ENCODE assay signal across 7 mouse cellular contexts in the genomic region with DNA sequence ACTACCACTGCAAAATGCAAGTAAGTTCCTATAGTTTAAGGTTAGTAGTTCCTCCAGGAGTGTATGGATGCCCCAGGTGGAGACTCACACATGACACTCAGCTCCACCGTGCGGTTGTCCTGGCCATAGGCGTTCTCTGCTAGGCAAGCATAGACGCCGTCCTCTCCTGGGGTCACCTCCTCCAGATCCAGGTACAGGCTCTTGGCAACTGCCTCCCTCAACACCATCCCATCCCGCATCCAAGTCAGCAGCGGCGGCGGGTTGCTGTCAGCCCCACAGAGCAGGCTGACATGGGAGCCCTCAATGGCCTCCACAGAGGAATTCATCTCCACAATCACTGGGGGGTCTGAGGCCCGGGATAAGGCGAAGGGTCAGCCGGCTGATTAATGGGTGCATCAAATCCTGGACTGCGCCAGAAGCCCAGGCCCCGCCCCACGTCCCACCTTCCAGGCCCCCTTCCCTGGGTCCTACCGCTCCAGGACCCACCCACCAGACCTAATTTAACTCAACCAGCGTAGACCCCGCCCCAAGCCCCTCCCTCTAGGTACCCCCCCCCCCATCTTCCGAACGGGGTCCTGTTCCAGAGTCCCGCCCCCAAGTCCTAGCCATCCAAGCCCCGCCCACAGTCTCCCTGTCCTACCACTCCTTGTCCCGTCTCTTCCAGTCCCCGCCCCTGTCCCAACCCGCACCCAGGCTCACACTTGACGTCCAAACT. TPM values are rescaled to one million over a fixed set of nuclear protein-coding genes. Genes with fewer than 3 reads are reported as not detected.
DNase-seq lines count a peak whose midpoint lies in the region; ATAC-seq and TF ChIP-seq lines count a peak whose summit lies in the region.

No protein-coding gene starts in this region.

- no peaks in the 10 kb centered on the region for H3K27me3 ChIP-seq in embryonic facial prominence, embryonic 11.5 days (ENCODE audit: control insufficient read depth, insufficient read depth, low read length)

- H3K9ac ChIP-seq in embryonic facial prominence, embryonic 11.5 days (replicated peaks; ENCODE audit: low read length) = no peak overlapping the region

- peak; percentile 69 for ATAC-seq in embryonic facial prominence, embryonic 11.5 days (replicated peaks; ENCODE audit: insufficient number of reproducible peaks, low FRiP score, low TSS enrichment, low read depth)
- peak; percentile 67 for ATAC-seq in megakaryocyte, adult 5-6 weeks (ENCODE audit: poor library complexity, severe bottlenecking)

- peak; percentile 79 for DNase-seq in embryonic facial prominence, embryonic 11.5 days (ENCODE audit: low spot score)
- DNase-seq in kidney, postnatal 10 days = peak; percentile 62
- no peak for DNase-seq in right cerebral cortex, adult 2 months (ENCODE audit: low spot score in 2 of 2)
- no peak for DNase-seq in cerebellum, adult 18-20 months
- DNase-seq in right cerebral cortex, postnatal 14 days = no peak

- no peaks in the 10 kb centered on the region; the same call in 1 of the 2 replicates for H3K4me1 ChIP-seq in bone marrow, adult 2 months (ENCODE audit: control insufficient read depth, insufficient read depth, low read length)
- H3K4me1 ChIP-seq in embryonic facial prominence, embryonic 11.5 days (ENCODE audit: control insufficient read depth, insufficient read depth, low read length) = no peaks in the 10 kb centered on the region; the same call in 1 of the 2 replicates

- H3K27ac ChIP-seq in bone marrow, adult 2 months (ENCODE audit: control insufficient read depth, insufficient read depth, low read depth, low read length, poor library complexity) = no peak overlapping the region
- no peak overlapping the region for H3K27ac ChIP-seq in embryonic facial prominence, embryonic 11.5 days (replicated peaks; ENCODE audit: low read depth, low read length)

- peak overlapping the region; percentile 58 for H3K4me2 ChIP-seq in embryonic facial prominence, embryonic 11.5 days (ENCODE audit: low read depth, low read length)

- no peaks in the 10 kb centered on the region for H3K9me3 ChIP-seq in embryonic facial prominence, embryonic 11.5 days (replicated peaks; ENCODE audit: control insufficient read depth, low read length)

- H3K36me3 ChIP-seq in embryonic facial prominence, embryonic 11.5 days (replicated peaks; ENCODE audit: control insufficient read depth, insufficient read depth, low read depth, low read length) = no peaks in the 10 kb centered on the region

- no peak for TF ChIP-seq CTCF in bone marrow, adult 2 months (IDR thresholded peaks at IDR 0.05; ENCODE audit: control insufficient read depth, insufficient read depth, low read length)

- H3K4me3 ChIP-seq in bone marrow, adult 2 months (replicated peaks; ENCODE audit: control insufficient read depth, low read depth, low read length) = peak overlapping the region; percentile 57
- H3K4me3 ChIP-seq in embryonic facial prominence, embryonic 11.5 days (ENCODE audit: low read depth, low read length) = peak overlapping the region; percentile 25

- WGBS in bone marrow, adult 2 months = 10% methylated on average over 25 of the region's 26 CpGs
- 3% methylated on average over 26 of the region's 26 CpGs for WGBS in embryonic facial prominence, embryonic 11.5 days

- TF ChIP-seq POLR2A in bone marrow, adult 2 months (IDR thresholded peaks at IDR 0.05; ENCODE audit: borderline replicate concordance, control insufficient read depth, low read depth, low read length) = no peak

RNA-seq across cellular contexts. Expression of gene Mag, which starts 6.2 kb away (rescaled TPM):
- polyA plus RNA-seq in bone marrow, adult 2 months (2011; ENCODE audit: insufficient read depth, insufficient read length, low replicate concordance, missing spikeins) = 1.1 and 7.2 TPM in 2 replicates
- 0.17 and 0.42 TPM in 2 replicates for polyA plus RNA-seq in embryonic facial prominence, embryonic 11.5 days (2014; fragmentation: Nextera tagmentation; extraction: Ambion mirVana)
- total RNA-seq in megakaryocyte, adult 5-6 weeks (2015) = 0.87 and 0.89 TPM in 2 replicates
- total RNA-seq in megakaryocyte, adult 5-6 weeks (2017) = 0.95 and 1.1 TPM in 2 replicates

RNA-seq across cellular contexts. Expression of gene Hamp2, which starts 16.0 kb away (rescaled TPM):
- not detected in 2 replicates for polyA plus RNA-seq in bone marrow, adult 2 months (2011; ENCODE audit: insufficient read depth, insufficient read length, low replicate concordance, missing spikeins)
- not detected in 2 replicates for polyA plus RNA-seq in embryonic facial prominence, embryonic 11.5 days (2014; fragmentation: Nextera tagmentation; extraction: Ambion mirVana)
- total RNA-seq in megakaryocyte, adult 5-6 weeks (2015) = not detected in 2 replicates
- total RNA-seq in megakaryocyte, adult 5-6 weeks (2017) = not detected in 2 replicates

RNA-seq across cellular contexts. Expression of gene Cd22, which starts 28.3 kb away (rescaled TPM):
- polyA plus RNA-seq in bone marrow, adult 2 months (2011; ENCODE audit: insufficient read depth, insufficient read length, low replicate concordance, missing spikeins) = 24.0 and 59.4 TPM in 2 replicates
- polyA plus RNA-seq in embryonic facial prominence, embryonic 11.5 days (2014; fragmentation: Nextera tagmentation; extraction: Ambion mirVana) = not detected in 2 replicates
- 1.9 and 2.7 TPM in 2 replicates for total RNA-seq in megakaryocyte, adult 5-6 weeks (2015)
- 10.5 and 10.8 TPM in 2 replicates for total RNA-seq in megakaryocyte, adult 5-6 weeks (2017)

RNA-seq across cellular contexts. Expression of gene Hamp, which starts 35.4 kb away (rescaled TPM):
- polyA plus RNA-seq in bone marrow, adult 2 months (2011; ENCODE audit: insufficient read depth, insufficient read length, low replicate concordance, missing spikeins) = 9.2 and 42.2 TPM in 2 replicates
- polyA plus RNA-seq in embryonic facial prominence, embryonic 11.5 days (2014; fragmentation: Nextera tagmentation; extraction: Ambion mirVana) = not detected in 2 replicates
- total RNA-seq in megakaryocyte, adult 5-6 weeks (2015) = 0.60 TPM in 1 of 2 replicates, not detected in the other
- total RNA-seq in megakaryocyte, adult 5-6 weeks (2017) = not detected in 2 replicates

RNA-seq across cellular contexts. Expression of gene Ffar1, which starts 47.1 kb away (rescaled TPM):
- polyA plus RNA-seq in bone marrow, adult 2 months (2011; ENCODE audit: insufficient read depth, insufficient read length, low replicate concordance, missing spikeins) = 2.1 and 4.9 TPM in 2 replicates
- not detected in 2 replicates for polyA plus RNA-seq in embryonic facial prominence, embryonic 11.5 days (2014; fragmentation: Nextera tagmentation; extraction: Ambion mirVana)
- 0.09 TPM in 1 of 2 replicates, not detected in the other for total RNA-seq in megakaryocyte, adult 5-6 weeks (2015)
- 0.07 TPM in 1 of 2 replicates, not detected in the other for total RNA-seq in megakaryocyte, adult 5-6 weeks (2017)

Comparison
In these comparisons a context has a peak if more than half of its experiments do, and no peak if none do; other contexts are left out.
1. DNase-seq: peak in embryonic facial prominence, embryonic 11.5 days (single experiment) and kidney, postnatal 10 days (single experiment); none in right cerebral cortex, adult 2 months (0 of 2), cerebellum, adult 18-20 months (0 of 2) and right cerebral cortex, postnatal 14 days (single experiment).
2. RNA of gene Cd22, which starts 28.3 kb away (polyA plus RNA-seq): 24.0 to 59.4 TPM in bone marrow, adult 2 months; not detected in embryonic facial prominence, embryonic 11.5 days; every median in the first group is over 10 times any median in the second.